Mouse (Mus musculus) left cerebral cortex, adult 9 months (tissue): Measurements from ENCODE around the gene Gadd45gip1.
"Not testable (repeated sequence)": the region's sequence is repeated elsewhere in the genome, so short reads cannot be mapped to it uniquely, and the experiment has no call there.

ENCODE experiments used
- DNase-seq, 2 experiments: peaks; one replicate each; pipeline ENCODE4 v3.0.0; 2022; ENCODE audit warnings: low spot score in 2 of 2

Gadd45gip1 gene

GRCm38 (mm10) chr8:84797256-84797797 is 34.0 kb upstream of the Gadd45gip1 start:
- peak in 1 of 2 experiments; percentile 8 for DNase-seq

DNA sequence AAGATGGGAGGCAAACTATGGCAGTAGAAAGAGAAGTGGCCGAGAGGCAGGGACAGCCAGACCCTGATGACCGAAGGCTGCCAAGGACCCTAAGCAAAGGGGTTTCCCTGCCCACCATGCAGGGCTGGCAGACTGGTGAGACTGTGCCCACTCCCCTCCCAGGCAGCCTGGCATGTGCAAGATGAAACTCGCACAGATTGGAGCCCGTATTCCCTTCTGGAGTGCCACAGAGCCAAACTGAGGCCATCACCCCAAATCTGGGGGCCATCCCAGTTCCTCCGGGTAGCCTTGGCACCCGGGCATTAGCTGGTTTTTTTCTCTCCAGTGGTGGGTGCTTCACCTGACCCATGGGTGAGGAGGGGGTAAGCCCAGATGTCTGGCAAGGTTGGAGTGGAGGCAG is 33.4 kb upstream of the Gadd45gip1 start:
- peak in 1 of 2 experiments; percentile 4 for DNase-seq

- peak in 1 of 2 experiments; percentile 21 for DNase-seq
Measured at GRCm38 (mm10) chr8:84798446-84799135, 32.7 kb upstream of the Gadd45gip1 start.

DNA sequence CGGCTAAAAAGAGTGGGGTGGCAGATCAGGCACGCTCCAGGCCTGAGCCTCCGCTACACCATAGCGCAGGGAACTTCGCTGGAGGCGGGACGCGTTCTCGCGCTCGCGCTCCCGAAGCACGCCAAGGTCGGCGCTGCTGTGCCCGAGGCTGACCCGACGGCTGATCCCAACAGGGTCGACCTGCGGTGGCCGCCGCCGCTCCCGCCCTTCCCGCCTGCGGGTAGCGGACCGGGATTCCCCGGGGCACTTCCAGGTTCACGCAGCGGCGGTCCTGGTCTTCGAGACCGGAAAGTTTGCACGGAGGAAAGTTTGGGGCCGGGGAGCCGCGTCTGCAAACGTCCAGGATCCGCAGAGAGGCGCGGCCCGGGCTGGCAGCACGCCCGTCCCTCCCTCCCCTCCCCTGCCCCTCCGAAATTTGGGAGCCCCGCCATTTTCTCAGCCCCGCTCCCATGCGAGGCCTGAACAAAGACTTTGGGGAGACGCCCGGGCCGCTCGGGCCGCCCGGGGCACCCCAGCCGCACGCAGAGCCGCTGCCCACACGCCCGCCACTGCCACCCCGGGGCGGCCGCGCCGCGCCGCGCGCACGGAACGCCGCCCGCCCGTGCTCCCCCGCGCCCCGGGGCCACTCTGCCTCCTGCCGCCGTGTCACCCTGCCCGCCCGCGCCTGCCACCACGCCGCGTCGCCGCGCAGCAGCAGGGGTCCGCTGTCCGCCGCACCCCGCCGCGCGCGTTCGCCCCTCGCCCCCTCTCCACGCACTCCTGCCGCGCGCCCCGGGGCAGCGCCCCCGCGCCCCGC is 32.0 kb upstream of the Gadd45gip1 start:
- DNase-seq, result peak in 1 of 2 experiments; percentile 39

- peak in 1 of 2 experiments; percentile 45 for DNase-seq
Measured at GRCm38 (mm10) chr8:84799999-84800831, 31.1 kb upstream of the Gadd45gip1 start, which contains the start of gene Nfix. Gene Nfix, minus strand, starts transcription at chr8:84800344.

DNA sequence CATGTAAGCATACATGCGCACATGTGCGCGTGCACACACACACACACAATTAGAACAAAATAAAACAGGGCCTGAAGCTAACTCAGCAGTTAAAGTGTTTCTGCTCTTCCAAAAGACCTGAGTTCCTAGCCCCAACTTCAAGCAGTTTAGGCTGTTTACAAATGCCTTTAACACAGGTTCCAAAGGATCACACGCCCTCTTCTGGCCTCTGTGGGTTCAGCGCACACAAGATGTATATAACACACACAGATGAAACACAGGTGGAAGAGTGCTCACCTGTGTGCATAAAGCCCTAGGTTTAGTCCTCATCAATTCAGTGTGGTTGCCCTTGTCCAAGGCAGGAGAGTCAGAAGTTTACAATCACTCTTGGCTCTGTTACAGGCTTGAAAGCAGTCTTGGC is 25.3 kb upstream of the Gadd45gip1 start:
- DNase-seq, result no peak

GRCm38 (mm10) chr8:84809109-84809940 is 22.0 kb upstream of the Gadd45gip1 start:
- DNase-seq, result no peak

- no peak for DNase-seq
Measured at GRCm38 (mm10) chr8:84809941-84810280, 21.4 kb upstream of the Gadd45gip1 start.

DNA sequence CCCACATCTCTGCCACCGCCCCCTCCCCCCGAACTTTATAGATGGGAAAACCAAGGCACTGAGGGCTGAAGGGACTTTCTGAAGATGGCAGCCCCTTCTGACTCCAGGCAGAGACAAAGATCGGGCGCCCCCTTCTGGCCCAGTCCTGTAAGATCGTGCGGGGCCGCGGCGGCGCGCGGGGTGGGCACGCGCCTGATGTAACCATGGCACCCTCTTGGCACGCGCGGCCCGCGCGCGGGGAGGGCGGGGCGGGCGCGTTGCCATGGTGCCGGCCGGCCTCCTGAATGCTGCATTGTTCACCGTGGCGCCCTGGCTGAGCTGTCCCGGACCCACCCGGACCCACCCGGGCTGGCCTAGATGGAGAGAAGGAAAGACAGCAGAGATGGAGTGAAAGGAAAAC is 20.4 kb upstream of the Gadd45gip1 start:
- DNase-seq, result peak; percentile 83 to 98

- DNase-seq, result no peak
Measured at GRCm38 (mm10) chr8:84811303-84811702, 20.0 kb upstream of the Gadd45gip1 start.

GRCm38 (mm10) chr8:84813059-84813458 is 18.3 kb upstream of the Gadd45gip1 start:
- DNase-seq, result peak in 1 of 2 experiments; percentile 91

DNA sequence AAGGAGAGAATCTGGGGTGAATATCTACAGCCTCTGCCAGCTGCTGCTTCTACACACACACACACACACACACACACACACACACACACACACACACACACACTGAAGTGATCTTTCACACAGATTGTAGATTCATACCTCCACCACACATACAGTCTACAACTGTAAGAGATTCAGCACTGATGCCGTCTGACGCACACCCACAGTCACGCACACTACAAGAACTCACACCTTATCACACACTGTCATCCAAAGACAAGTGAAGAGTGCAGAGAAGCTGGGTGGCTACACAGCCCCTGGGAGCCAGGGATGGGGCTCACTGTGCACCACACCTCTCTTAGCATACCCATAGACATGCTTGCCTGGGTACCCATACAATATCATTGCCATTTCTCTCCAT is 17.5 kb upstream of the Gadd45gip1 start:
- DNase-seq, result no peak

DNA sequence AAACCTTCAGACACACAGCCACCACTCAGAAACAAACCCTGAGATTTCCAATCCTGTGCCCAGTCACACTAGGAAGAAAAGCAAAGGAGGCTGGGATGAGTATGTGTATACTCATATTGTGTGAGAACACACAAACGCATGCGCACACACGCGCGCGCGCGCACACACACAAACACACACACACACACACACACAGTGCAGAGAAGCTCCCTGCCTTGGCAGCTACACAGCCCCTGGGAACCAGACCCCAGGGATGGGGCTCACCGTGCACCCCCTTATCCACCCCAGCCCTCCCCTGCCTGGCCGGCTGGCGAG is 17.1 kb upstream of the Gadd45gip1 start:
- DNase-seq, result no peak

GRCm38 (mm10) chr8:84814555-84815441 is 16.5 kb upstream of the Gadd45gip1 start:
- no peak for DNase-seq

GRCm38 (mm10) chr8:84815547-84815946 is 15.8 kb upstream of the Gadd45gip1 start:
- peak; percentile 76 to 97 for DNase-seq

GRCm38 (mm10) chr8:84816117-84816516 is 15.2 kb upstream of the Gadd45gip1 start:
- no peak for DNase-seq

GRCm38 (mm10) chr8:84822723-84823122 is 8.6 kb upstream of the Gadd45gip1 start, which contains the start of gene Dand5:
Gene Dand5, minus strand, starts transcription at chr8:84822823.
- DNase-seq, result no peak

DNA sequence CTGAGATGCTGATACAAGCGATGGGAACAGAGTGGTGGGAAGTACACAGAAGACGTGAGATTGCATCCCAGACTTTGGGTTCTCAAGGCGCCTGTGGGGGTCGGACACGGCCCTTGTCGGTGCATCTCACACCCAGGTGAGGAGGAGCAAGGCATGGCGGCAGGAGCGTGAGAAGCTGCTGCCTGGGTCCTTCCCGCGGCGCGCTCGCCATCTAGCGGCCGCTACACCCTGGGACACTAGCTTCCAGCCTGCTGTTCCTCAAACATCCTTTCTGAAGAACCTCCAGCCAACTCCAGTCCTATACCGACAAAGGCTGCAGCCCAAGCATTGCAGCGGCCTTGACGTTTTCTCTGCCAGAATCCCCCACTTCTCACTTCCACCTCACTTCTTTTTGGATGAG is 7.7 kb upstream of the Gadd45gip1 start:
- DNase-seq, result no peak

DNA sequence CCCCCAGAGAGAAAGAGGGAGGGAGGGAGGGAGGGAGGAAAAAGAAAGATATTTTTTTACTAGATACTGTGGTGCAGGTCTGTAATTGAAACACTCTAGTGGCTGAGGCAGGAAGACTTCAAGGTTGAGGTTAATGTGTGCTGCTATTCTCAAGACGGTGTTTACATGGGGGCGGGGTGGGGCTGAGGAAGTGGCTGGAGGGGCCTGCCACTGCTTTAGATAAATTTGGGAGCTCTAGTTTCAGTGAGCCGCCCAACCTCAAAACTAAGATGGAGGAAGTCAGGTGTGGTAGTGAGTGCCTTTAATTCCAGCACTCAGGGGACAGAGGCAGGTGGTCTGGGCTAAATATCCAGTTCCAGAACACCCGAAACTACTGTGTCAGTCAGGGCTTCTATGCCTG is 5.7 kb upstream of the Gadd45gip1 start:
- DNase-seq, result no peak

- not testable (repeated sequence) for DNase-seq
Measured at GRCm38 (mm10) chr8:84826518-84826917, 4.8 kb upstream of the Gadd45gip1 start.
